Mouse (Mus musculus): ENCODE results near the gene Rph3al. TPM values are rescaled to one million over a fixed set of nuclear protein-coding genes. Genes with fewer than 3 reads are reported as not detected.
A peak's percentile ranks its signal among the peaks of the same experiment; 100 is the strongest.

Rph3al gene
- total RNA-seq, 2 experiments from 2014 or later, result not detected

GRCm38 (mm10) chr11:75951895-75952294 is 13.7 kb upstream of the Rph3al start:
- ATAC-seq (replicated peaks; ENCODE audit: poor library complexity, severe bottlenecking), result no peak

- ATAC-seq (replicated peaks; ENCODE audit: poor library complexity, severe bottlenecking), result no peak
Observed at GRCm38 (mm10) chr11:75950459-75950858, 12.2 kb upstream of the Rph3al start.

GRCm38 (mm10) chr11:75948789-75949188 is 10.6 kb upstream of the Rph3al start:
- ATAC-seq (replicated peaks; ENCODE audit: poor library complexity, severe bottlenecking), result no peak

GRCm38 (mm10) chr11:75947223-75947622 is 9.0 kb upstream of the Rph3al start:
- no peak for ATAC-seq (replicated peaks; ENCODE audit: poor library complexity, severe bottlenecking)

- ATAC-seq (replicated peaks; ENCODE audit: poor library complexity, severe bottlenecking), result no peak
Observed at GRCm38 (mm10) chr11:75945805-75946450, 7.7 kb upstream of the Rph3al start.

GRCm38 (mm10) chr11:75937370-75937871 is 808 bp downstream of the Rph3al start:
- no peak for ATAC-seq (replicated peaks; ENCODE audit: poor library complexity, severe bottlenecking)

- peak; percentile 96 for ATAC-seq (replicated peaks; ENCODE audit: poor library complexity, severe bottlenecking)
Observed at GRCm38 (mm10) chr11:75935819-75936430, 2.3 kb downstream of the Rph3al start.

- no peak for ATAC-seq (replicated peaks; ENCODE audit: poor library complexity, severe bottlenecking)
Observed at GRCm38 (mm10) chr11:75934425-75934824, 3.8 kb downstream of the Rph3al start.

GRCm38 (mm10) chr11:75933371-75933770 is 4.9 kb downstream of the Rph3al start:
- no peak for ATAC-seq (replicated peaks; ENCODE audit: poor library complexity, severe bottlenecking)

- no peak for ATAC-seq (replicated peaks; ENCODE audit: poor library complexity, severe bottlenecking)
Observed at GRCm38 (mm10) chr11:75930911-75931678, 7.1 kb downstream of the Rph3al start.

- ATAC-seq (replicated peaks; ENCODE audit: poor library complexity, severe bottlenecking), result no peak
Observed at GRCm38 (mm10) chr11:75930208-75930607, 8.0 kb downstream of the Rph3al start.

- no peak for ATAC-seq (replicated peaks; ENCODE audit: poor library complexity, severe bottlenecking)
Observed at GRCm38 (mm10) chr11:75927881-75928280, 10.3 kb downstream of the Rph3al start.

- peak; percentile 35 for ATAC-seq (replicated peaks; ENCODE audit: poor library complexity, severe bottlenecking)
Observed at GRCm38 (mm10) chr11:75926431-75927312, 11.6 kb downstream of the Rph3al start.

- ATAC-seq (replicated peaks; ENCODE audit: poor library complexity, severe bottlenecking), result no peak
Observed at GRCm38 (mm10) chr11:75925801-75926200, 12.4 kb downstream of the Rph3al start.

- no peak for ATAC-seq (replicated peaks; ENCODE audit: poor library complexity, severe bottlenecking)
Observed at GRCm38 (mm10) chr11:75922741-75923140, 15.5 kb downstream of the Rph3al start.

- ATAC-seq (replicated peaks; ENCODE audit: poor library complexity, severe bottlenecking), result peak; percentile 48
Observed at GRCm38 (mm10) chr11:75919139-75919538, 19.1 kb downstream of the Rph3al start.

GRCm38 (mm10) chr11:75917340-75917739 is 20.9 kb downstream of the Rph3al start:
- ATAC-seq (replicated peaks; ENCODE audit: poor library complexity, severe bottlenecking), result no peak

GRCm38 (mm10) chr11:75913953-75914352 is 24.3 kb downstream of the Rph3al start:
- peak; percentile 93 for ATAC-seq (replicated peaks; ENCODE audit: poor library complexity, severe bottlenecking)

GRCm38 (mm10) chr11:75912944-75913657 is 25.1 kb downstream of the Rph3al start:
- ATAC-seq (replicated peaks; ENCODE audit: poor library complexity, severe bottlenecking), result peak; percentile 70

GRCm38 (mm10) chr11:75911962-75912361 is 26.3 kb downstream of the Rph3al start:
- no peak for ATAC-seq (replicated peaks; ENCODE audit: poor library complexity, severe bottlenecking)

Data from granulocyte monocyte progenitor cell, adult 5-6 weeks (primary cell).